Mouse (Mus musculus): ENCODE data around the gene Cdc34b. TPM values are rescaled to one million over a fixed set of nuclear protein-coding genes. Genes with fewer than 3 reads are reported as not detected.
"Not testable (repeated sequence)": the region's sequence is repeated elsewhere in the genome, so short reads cannot be mapped to it uniquely, and the experiment has no call there.

Cdc34b gene
- under 1 TPM in 1 of 3 experiments, not detected in 2; 0.42 TPM for polyA plus RNA-seq (2017; shearing (Covaris generic))

DNA sequence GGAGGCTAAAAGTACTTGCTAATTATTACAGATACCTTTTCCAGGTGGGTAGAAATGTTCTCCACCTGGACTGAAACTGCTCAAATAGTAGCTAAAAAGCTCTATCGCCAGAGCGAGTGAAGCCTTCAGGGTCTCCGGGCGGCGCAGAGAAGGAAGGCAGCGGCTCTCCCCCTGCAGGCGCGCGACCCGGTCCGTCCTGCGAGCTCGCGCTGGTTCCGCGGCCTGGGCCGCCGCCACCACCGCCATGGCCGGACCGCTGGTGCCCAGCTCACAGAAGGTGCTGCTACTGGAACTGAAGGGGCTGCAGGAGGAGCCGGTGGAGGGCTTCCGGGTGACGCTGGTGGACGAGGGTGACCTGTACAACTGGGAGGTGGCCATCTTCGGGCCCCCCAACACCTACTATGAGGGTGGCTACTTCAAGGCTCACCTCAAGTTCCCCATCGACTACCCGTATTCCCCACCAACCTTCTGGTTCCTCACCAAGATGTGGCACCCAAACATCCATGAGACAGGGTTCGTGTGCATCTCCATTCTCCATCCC lies at the start of gene Cdc34b:
Gene Cdc34b (plus strand): TSS at position 51 of the 541 bp plus-strand sequence.
- no peak for ATAC-seq

DNA sequence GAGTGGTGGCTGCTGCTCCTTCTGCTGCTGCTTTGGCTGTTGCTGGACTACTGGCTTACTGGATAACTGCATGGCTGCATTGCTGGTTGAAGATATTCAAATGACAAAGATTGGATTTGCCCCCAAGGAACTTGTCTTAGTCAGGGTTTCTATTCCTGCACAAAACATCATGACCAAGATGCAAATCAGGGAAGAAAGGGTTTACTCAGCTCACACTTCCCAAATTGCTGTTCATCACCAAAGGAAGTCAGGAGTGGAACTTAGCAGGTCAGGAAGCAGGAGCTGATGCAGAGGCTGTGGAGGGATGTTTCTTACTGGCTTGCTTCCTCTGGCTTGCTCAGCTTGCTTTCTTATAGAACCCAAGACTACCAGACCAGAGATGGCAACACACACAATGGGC lies 49.1 kb upstream of the Cdc34b start:
- not testable (repeated sequence) for ATAC-seq

DNA sequence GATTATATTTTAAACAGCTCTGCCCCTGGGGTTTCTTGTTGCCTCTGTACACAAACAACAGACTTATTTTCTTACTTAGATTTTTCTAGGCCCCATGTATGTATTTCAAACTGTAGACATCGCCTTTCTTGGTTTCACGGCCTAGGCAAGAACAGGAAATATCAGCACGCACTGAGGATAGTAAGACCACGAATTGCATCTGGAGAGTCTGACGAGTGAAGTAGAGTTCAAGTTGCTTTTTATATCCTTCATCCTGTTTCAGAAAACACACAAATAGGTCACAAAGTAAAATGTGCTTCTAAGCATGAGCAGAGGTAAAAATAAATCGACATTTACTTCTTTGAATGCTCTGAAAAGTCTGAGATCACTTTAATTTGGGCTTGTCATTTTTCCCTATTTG lies 46.1 kb upstream of the Cdc34b start:
- ATAC-seq, result no peak

DNA sequence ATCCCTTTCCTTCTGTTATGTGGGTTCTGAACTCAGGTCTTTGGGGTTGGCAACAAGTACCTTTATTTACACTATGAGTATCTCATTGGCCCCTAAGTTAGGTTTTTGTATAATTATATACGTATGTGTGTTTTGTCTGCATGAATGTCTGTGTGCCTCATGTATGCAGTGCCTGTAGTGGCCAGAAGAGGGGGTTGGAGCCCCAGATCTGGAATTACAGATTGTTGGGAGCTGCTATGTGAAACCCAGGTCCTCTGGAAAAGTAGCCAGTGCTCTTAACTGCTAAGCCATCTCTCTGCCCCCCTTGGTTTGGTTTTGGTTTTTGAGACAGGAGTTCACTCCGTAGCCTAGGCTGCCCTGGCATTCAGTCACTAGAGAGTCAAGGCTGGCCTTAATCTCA lies 44.4 kb upstream of the Cdc34b start:
- ATAC-seq, result no peak

DNA sequence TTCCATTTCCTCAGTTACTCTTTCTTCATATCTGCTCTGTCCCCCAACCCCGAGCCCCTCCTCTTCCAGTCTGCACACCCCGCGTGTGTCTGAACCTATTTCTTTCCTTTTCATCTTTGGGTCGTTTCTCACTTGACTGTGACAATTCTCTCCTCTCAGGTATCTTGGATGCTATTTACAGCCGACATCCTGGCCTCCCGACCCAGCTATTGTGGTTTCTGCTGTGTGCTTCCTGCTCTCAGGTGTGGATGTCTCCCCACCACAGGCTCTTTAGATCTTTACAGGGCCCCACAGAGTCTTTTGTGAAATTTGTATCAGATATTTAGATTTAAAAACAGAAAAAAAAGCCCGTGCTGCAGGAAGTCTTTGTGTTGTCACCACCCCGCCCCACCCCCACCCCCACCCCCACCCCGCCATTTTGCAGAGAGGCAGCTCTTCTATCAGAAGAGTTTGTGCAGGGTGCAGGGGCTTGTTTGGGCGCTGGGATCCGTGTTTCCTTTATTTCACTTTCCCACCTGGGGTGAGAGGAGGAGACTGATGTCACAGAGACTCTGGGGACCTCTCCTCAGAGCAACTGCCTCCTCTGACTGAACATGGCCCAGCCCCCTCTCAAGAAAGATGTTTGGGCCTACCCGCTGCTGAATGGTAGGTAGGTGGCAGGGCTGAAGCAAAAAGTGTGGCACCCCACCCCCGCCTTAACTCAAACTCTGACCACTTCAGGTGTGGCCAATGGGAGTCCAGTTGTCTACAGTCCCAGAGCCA lies 43.7 kb upstream of the Cdc34b start:
- ATAC-seq, result peak; percentile 96

DNA sequence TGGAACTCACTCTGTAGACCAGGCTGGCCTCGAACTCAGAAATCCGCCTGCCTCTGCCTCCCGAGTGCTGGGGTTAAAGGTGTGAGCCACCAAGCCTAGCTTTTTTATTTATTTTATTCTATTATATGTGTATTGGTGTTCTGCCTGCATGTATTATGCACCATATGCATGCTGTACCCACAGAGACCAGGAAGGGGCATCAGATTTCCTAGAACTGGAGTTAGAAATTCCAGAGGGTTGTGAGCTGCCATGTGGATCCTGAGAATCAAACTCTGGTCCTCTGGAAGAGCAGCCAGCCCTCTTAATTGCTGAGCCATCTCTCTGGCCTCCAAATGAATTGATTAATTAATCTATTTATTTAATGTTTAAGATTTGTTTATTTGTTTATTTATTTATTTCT lies 42.2 kb upstream of the Cdc34b start:
- ATAC-seq, result no peak

DNA sequence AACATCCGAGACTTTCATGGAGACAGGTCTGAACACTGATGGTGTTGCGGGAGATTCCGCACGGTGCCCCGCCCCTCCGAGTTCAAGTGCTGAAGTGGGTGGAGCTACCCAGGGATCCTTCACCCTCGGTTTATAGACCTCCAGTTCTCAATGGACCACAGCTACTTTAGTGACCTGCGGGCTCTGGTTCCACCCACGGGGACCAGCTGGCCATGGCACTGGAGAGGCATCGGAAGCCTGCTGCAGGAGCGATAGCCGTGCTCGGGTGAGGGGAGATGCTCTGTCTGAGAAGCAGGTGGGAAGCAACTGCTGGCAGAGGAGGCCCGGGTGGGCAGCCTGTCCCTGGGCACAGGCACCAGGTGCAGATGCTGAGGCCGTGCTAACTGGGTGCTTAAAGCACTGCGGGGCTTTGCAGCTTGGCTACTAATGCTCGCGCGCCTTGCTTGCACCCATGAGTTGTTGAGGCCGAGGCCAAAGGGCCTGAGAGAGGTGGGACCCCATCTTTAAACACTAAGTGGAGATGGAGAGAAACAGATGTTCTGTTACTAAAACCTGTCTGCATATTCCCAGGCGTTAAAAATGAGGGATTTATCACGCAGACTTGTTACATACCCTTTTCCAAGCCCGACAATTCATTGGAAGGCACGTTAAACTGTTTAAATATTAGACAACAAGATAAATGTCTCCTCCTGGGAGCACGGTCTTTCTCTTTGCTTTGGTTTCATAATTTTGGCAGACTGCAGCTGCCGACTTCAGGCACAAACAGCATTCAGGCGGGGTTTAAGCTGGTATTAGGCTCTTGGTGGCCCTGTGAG lies 40.0 kb upstream of the Cdc34b start:
- ATAC-seq, result no peak

DNA sequence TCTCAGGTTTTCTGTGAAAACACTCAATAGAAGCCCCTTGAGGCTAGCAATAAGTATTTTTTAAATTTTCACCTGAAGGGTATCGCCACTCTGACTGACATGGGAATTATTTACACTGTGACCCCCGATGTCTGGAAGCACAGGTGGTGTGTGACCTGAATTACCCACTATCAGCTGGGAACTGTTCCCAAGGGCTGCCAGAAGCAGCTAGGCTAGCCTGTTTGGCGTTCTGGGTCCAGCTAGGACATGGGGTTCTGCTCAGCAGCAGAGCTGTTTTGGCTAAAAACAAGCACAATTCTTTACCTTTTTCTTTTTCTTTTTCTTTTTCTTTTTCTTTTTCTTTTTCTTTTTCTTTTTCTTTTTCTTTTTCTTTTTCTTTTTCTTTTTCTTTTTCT lies 39.4 kb upstream of the Cdc34b start:
- no peak for ATAC-seq

DNA sequence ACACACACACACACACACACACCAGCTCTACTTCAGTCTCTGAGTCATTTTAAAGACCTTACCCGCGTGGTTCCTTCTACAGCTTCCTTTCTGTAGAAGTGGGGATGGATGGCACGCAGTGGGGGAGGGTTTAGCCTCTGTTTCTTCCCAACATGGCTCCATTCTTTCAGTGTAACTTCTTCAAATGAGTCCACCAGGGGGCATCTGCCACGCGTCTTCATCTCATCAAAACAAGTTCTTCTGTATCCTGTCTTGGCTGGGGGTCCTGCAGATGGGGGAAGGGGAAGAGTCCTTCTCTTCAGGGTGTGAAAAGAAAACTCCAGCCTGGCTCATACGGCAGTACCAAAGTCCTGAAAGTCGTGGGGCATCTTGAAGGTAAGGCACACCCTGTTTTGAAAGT lies 37.6 kb upstream of the Cdc34b start:
- ATAC-seq, result no peak

DNA sequence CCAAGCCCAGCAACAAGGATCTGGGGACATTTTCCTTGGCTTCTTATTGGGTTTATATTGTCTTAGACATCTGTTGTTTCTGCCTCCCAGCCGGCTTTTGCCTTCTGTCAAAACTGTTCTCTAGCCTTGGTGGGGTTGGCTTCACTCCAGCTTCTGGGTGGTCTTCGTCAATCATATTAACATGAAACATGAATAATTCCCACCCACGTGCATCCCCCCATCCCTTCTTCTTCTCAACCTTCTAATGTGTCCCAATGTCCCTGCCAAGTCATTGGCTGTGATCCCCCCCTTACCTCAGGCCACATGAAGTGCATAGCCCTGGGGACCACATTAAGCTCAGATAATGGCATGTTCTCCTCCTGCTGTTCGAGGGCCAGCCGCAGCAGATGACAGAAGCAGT lies 37.1 kb upstream of the Cdc34b start, which contains the start of gene Gm11541:
Gene Gm11541 (minus strand): TSS at position 28 of the 400 bp plus-strand sequence.
- no peak for ATAC-seq

DNA sequence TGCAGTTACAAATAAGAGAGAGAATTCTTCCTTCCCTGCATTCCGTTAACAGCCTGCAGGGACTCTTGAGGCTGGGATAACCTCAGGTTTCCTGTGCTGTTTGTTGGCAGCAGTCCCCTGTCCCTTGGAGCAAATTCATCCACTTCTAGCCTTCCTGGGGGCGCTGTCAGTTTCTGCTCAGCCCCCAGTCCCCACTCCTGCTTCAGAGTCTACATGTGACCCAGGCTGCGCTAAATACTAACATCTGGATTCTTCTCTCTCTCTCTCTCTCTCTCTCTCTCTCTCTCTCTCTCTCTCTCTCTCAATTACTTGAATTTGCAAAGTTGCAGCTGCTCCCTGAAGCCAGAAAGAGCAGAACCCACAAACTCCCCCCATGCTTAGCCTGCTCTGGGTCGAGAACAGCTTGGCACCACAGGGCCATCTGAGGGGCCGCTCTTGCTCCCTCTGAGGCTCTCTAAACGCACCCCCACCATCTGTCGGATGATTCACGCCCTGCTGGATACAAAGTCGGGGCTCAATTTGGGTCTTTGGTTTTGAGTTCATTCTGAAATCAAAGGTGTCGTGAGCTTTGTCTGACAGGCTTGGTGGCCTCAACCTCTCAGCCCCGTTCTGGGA lies 28.2 kb upstream of the Cdc34b start:
- no peak for ATAC-seq

DNA sequence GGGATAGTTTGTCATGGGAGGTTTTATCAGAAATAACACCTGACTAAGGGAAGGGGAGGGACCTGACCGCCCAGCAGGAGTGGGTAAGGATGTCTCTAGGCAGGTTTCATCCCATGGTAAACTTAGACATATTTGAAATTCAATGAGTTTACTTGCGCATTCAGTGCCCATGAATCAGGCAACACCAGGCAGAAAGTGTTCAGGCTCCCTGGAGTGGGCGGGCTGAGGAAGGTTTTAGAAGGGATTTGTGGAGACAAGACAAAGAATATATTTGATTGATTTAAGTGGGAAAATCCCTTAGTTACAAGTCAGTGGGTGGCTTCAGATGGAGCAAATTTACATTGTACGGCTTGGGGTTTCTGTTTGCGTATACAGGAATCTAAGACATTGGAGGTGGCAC lies 26.0 kb upstream of the Cdc34b start:
- no peak for ATAC-seq

DNA sequence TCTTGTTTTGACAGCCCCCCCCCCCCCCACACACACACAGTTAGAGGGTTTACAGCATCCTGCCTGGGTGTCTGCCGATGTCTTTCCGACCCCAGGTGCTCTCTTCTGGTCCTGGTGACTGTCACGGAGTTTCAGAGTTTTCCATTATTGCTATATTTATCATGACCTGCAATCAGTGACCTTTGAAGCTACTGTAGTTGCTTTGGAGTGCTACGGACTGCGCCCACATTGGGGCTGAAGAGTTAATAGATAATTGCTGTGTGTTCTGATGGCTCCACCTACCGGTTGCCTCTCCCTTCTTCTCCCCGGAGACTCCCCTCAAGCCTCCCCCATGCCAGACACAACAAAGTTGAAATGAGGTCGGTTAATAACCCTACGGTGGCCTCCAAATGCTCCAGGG lies 24.8 kb upstream of the Cdc34b start:
- peak; percentile 67 for ATAC-seq

DNA sequence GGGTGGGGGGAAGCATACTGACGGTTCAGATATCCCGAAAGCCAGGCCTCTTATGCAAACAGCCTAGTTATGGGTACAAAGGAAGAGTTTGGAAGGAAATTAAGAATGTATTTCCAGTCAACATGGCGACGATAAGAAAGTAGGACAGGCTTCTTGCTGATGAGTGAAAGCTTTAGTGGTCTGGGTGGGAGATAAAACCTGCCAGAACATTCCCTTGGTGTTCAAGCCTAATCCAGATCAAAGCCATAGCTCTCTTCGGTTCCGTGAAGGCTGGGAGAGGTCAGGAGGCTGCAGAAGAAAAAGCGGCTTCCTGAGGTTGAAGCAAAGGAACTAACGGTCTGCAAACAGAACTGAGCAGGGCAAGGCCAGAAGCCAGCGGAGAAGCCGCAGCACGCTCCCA lies 24.3 kb upstream of the Cdc34b start:
- ATAC-seq, result no peak

DNA sequence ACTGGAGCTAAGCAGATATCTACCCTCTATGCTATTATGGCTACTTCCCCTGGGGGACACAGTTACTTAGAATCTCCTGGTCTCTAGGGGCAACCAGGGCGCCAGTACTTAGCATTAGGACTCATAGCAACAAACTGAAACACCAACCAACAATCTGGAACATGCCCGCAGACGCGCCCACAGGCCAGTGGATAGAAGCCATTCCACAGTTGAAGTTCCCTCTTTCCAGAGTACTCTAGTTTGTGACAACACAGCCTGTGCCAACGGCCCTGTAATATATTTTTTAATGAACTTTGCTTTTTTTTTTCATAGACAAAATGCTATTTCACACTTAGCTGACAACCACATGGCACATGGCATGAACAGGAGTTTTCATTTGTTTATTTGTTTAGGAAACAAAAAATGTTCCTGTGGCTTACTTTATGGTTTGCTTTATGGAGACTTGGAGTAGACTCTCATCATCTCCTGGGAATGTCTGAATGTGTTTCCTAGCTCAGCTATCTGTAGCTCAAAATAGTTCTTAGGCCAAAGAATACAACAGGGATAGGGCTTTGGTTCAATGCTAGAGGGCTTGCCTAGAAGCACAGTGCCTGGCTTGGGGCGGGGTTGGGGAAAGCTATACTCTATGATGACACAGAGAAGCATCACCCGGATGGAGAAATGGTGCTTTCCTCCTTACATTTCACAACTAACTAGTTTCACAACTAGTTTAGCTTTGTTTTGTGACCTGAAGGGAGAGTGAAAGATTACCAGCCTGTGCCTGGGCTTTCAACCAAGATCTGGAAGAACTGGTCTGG lies 23.3 kb upstream of the Cdc34b start:
- ATAC-seq, result no peak

DNA sequence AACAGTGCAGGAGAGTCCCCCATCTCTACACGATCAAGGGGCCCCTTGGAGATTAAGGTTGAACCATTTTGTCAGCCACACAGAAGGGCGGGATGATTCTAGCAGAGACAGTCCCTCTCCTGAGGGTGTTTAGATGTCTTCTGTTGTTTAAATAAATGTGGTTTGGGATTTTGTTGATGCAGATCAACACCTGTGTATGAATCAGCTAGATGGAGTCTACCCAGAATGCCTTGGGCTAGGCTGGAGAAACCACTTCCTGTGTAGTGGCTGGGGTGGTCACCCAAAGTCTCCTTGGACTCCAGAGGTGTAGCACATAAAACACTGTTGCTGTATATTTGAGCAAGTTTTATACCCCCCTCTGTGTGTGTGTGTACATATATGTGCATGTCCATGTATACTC lies 22.4 kb upstream of the Cdc34b start:
- ATAC-seq, result no peak

DNA sequence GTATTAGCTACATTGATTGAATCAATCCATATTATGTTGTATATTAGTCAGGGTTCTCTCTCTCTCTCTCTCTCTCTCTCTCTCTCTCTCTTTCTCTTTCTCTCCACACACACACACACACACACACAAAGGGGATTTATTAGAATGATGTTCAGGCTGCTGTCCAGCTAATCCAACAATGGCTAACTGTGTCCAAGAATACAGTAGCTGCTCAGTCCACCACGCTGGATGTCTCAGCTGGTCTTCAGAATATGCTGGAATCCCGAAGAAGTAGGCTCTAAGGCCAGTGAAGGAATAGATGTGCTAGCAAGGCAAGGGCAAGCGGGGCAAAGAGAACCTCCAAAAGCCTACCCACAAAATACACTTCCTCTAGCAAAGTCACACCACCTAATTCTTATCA lies 14.3 kb upstream of the Cdc34b start:
- no peak for ATAC-seq

DNA sequence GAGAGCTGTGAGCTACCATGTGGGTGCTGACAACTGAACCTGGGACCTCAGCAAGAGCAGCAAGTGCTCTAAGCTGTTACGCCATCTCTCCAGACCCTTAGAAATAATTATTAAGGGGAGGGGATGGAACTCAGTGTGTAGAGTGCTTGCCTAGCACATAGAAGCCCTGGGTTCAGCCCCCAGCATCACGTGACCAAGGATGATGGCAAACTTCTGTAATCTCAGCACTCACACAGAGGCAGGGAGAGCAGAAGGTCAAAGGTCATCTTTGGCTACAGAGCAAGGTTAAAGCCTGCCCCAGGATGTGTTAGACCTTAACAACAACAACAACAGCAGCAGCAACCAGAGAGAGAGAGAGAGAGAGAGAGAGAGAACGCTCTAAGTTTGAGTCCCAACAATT lies 13.0 kb upstream of the Cdc34b start:
- no peak for ATAC-seq

DNA sequence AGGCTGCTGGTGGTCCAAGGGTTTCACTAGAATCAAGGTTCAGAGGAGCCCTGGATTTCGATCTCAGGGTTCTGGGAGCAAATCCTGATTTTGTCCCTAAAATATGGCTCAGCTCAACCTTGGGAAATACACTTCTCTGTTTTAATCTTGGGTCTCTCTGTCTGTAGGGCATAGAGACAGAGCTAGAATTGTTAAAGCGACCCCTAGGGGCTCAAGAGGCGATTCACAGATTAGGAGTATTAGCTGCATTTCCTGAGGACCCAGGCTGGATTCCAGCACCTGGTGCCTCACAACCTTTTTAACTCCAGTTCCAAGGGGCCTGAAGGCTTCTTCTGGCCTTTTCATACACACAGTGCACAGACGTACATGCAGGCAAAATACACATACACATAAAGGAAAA lies 12.0 kb upstream of the Cdc34b start:
- no peak for ATAC-seq

DNA sequence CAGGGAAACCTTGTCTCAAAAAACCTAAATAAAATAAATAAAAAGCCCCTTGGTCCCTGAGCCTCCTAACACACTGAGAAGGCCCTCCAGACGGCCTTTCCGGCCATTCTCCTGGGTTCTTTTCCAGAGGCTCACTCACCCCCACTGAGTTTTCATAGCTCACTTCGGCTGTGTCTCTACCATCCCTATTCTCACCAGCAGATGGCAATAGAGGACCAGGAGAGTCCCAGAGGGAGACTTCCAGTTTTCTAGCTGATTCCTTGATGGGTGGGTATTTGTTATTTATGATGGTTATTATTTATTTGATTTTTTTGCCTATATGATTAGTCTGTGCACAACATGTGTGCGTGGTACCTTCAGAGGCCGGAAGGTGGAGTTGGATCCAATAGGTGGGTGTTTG lies 11.3 kb upstream of the Cdc34b start:
- ATAC-seq, result no peak

DNA sequence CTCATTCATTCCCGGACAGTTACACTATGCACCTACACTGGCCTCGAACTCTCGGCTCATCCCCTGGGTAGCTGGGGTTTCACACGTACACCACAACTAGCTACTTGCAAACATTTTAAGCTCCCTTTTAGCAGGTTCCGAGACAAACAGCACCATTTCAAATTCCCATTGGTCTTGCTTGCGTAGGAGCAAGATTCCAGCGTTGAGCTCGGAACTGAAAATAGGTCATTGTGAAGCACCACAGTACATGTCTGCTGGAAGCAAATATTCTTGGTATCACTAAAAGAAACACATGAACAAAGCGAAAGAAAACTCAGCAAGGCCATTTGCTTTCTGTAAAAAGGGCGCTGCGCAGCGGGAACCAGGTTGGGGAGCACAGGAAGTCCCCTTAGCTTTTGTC lies 10.4 kb upstream of the Cdc34b start:
- ATAC-seq, result no peak

DNA sequence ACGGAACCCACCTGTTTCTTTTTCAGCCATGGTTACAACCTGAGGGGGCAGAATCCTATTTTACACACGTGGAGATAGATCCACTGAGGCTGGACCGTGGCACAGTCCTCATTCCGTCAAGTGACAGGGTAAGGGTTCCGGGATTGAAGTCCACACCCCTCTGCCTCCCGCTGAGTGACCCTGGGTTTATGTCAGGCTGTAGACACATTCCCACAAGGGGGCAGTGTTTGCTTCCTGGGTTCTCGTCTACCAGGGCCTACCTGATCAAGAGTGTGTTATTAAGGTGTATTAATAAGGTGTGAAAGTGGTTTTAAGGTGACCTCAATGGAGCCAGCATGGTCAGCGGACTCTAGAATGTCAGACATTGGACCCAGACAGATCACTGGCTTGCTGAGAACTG lies 8.8 kb upstream of the Cdc34b start:
- ATAC-seq, result no peak

DNA sequence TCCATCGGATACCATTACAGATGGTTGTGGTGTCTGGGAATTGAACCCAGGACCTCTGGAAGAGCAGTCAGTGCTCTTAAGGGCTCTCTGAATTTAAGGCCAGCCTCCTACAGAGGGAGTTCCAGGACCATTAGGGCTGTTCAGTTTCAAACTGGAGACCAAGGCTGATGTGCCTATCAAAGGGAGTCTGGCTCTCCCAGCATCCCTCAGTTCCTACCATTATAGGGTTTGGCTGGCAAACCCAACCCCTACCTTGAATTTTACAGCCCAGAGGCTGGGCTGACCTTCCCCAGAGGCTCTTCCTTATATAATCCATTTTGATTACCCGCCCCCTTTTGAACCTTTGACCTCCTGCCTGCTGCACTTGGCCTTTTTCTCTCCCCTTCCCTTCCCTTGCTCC lies 5.8 kb upstream of the Cdc34b start:
- ATAC-seq, result no peak

Measured in inflammation-experienced regulatory T-cells, adult 6 months (primary cell).